Mouse (Mus musculus) mouse trophoblast stem cell (cell line): ENCODE results near the gene Olfr49.

Experiments
- in situ Hi-C, 2 experiments: fragments of 300-500 bp; cut with MseI, MboI; formaldehyde crosslinking; loops; 2 replicates in 1 of 2; 3 replicates in 1 of 2; pipeline ENCODE4 v1.15.1; 2025

Olfr49 gene

GRCm38 (mm10) chr14:54284839-54285238 is at the start of gene Olfr49:
TSS of gene Olfr49 (minus strand) at chr14:54284939.
- in situ Hi-C loops: no loop called here

GRCm38 (mm10) chr14:54333452-54334189 is 48.9 kb upstream of the Olfr49 start:
- in situ Hi-C loops: loop anchor here (10.0 to 25.0 kb wide), 2 partner anchors 89 to 271 kb away; no protein-coding TSS in a partner anchor

- in situ Hi-C loops: loop anchor here (10.0 to 25.0 kb wide), 2 partner anchors 88 to 270 kb away; no protein-coding TSS in a partner anchor
Observed at GRCm38 (mm10) chr14:54332176-54333074, 47.7 kb upstream of the Olfr49 start.

GRCm38 (mm10) chr14:54331178-54331577 is 46.4 kb upstream of the Olfr49 start:
- in situ Hi-C loops: loop anchor here (10.0 to 25.0 kb wide), 2 partner anchors 86 to 269 kb away; no protein-coding TSS in a partner anchor

GRCm38 (mm10) chr14:54329201-54329600 is 44.5 kb upstream of the Olfr49 start:
- in situ Hi-C loops: loop anchor here (25.0 kb wide), 1 partner anchor 267 kb away; no protein-coding TSS in a partner anchor

GRCm38 (mm10) chr14:54328548-54328947 is 43.8 kb upstream of the Olfr49 start:
- in situ Hi-C loops: loop anchor here (25.0 kb wide), 1 partner anchor 266 kb away; no protein-coding TSS in a partner anchor

GRCm38 (mm10) chr14:54324486-54324885 is 39.7 kb upstream of the Olfr49 start:
- in situ Hi-C loops: no loop called here

GRCm38 (mm10) chr14:54321556-54322376 is 37.0 kb upstream of the Olfr49 start:
- in situ Hi-C loops: no loop called here

- in situ Hi-C loops: no loop called here
Observed at GRCm38 (mm10) chr14:54311763-54312162, 27.0 kb upstream of the Olfr49 start.

GRCm38 (mm10) chr14:54300676-54301075 is 15.9 kb upstream of the Olfr49 start:
- in situ Hi-C loops: no loop called here

GRCm38 (mm10) chr14:54300136-54300535 is 15.4 kb upstream of the Olfr49 start:
- in situ Hi-C loops: no loop called here

GRCm38 (mm10) chr14:54276446-54276845 is 8.3 kb downstream of the Olfr49 start:
- in situ Hi-C loops: no loop called here

- in situ Hi-C loops: no loop called here
Observed at GRCm38 (mm10) chr14:54272696-54273095, 12.0 kb downstream of the Olfr49 start.

GRCm38 (mm10) chr14:54271976-54272606 is 12.6 kb downstream of the Olfr49 start:
- in situ Hi-C loops: no loop called here

- in situ Hi-C loops: no loop called here
Observed at GRCm38 (mm10) chr14:54270413-54270812, 14.3 kb downstream of the Olfr49 start.

GRCm38 (mm10) chr14:54269566-54269965 is 15.2 kb downstream of the Olfr49 start:
- in situ Hi-C loops: no loop called here

GRCm38 (mm10) chr14:54267966-54268365 is 16.8 kb downstream of the Olfr49 start:
- in situ Hi-C loops: no loop called here

- in situ Hi-C loops: no loop called here
Observed at GRCm38 (mm10) chr14:54265951-54266350, 18.8 kb downstream of the Olfr49 start.

GRCm38 (mm10) chr14:54265093-54265492 is 19.6 kb downstream of the Olfr49 start:
- in situ Hi-C loops: no loop called here

GRCm38 (mm10) chr14:54264231-54264630 is 20.5 kb downstream of the Olfr49 start:
- in situ Hi-C loops: no loop called here

- in situ Hi-C loops: no loop called here
Observed at GRCm38 (mm10) chr14:54263099-54263498, 21.6 kb downstream of the Olfr49 start.
